Mouse (Mus musculus) forebrain, embryonic 13.5 days (tissue): ENCODE results near the gene Sept9. TPM values are rescaled to one million over a fixed set of nuclear protein-coding genes. Genes with fewer than 3 reads are reported as not detected.

Experiments
- ATAC-seq: fragments of 200-750 bp; cut with Nextera tagmentation; 2 replicates; pipeline ENCODE4 v1.8.0; 2017
- H3K27ac ChIP-seq: fragments of 300-500 bp; sonication (generic); 2 replicates; pipeline ENCODE4 v1.5.1; 2015; ENCODE audit warnings: inconsistent platforms, mild to moderate bottlenecking, moderate library complexity
- H3K27me3 ChIP-seq: fragments of 300-500 bp; sonication (generic); 2 replicates; pipeline ENCODE4 v1.6.1; 2015; ENCODE audit warnings: mild to moderate bottlenecking, inconsistent platforms
- H3K36me3 ChIP-seq: fragments of 300-500 bp; sonication (generic); 2 replicates; pipeline ENCODE4 v1.6.1; 2015; ENCODE audit warnings: mild to moderate bottlenecking, inconsistent platforms; ENCODE audit not compliant: poor library complexity, severe bottlenecking
- H3K4me1 ChIP-seq: fragments of 300-500 bp; sonication (generic); 2 replicates; pipeline ENCODE4 v1.6.1; 2015; ENCODE audit warnings: inconsistent platforms
- H3K4me2 ChIP-seq: fragments of 300-500 bp; sonication (generic); 2 replicates; pipeline ENCODE4 v1.6.1; 2015; ENCODE audit warnings: inconsistent platforms, mild to moderate bottlenecking, moderate library complexity
- H3K4me3 ChIP-seq: fragments of 300-500 bp; sonication (generic); 2 replicates; pipeline ENCODE4 v1.5.1; 2015; ENCODE audit warnings: mild to moderate bottlenecking, inconsistent platforms
- H3K9ac ChIP-seq: fragments of 300-500 bp; sonication (generic); 2 replicates; pipeline ENCODE4 v1.6.1; 2015; ENCODE audit warnings: mild to moderate bottlenecking, inconsistent platforms
- H3K9me3 ChIP-seq: fragments of 300-500 bp; sonication (generic); replicated peaks from 2 replicates; pipeline ENCODE4 v1.6.1; 2016; ENCODE audit warnings: inconsistent platforms
- WGBS: fragments of 180-500 bp; shearing (Covaris S2); methylation state at CpG from one replicate; pipeline ENCODE4 v1.1.7; 2015; 5-methylcytosine and 5-hydroxymethylcytosine counted together
- polyA plus RNA-seq: library from polyadenylated mRNA; unstranded; fragments of >200 nt; fragmentation: Nextera tagmentation; extraction: Ambion mirVana; gene quantifications from 2 replicates; pipeline ENCODE4 v1.2.1, GENCODE M21; 2015

Gene Sept9
- polyA plus RNA-seq, 1 experiment from 2014 or later = 142 TPM

GRCm38 (mm10) chr11:117205042-117205441 is 5.6 kb downstream of the Sept9 start:
- H3K27ac ChIP-seq = no peak overlapping the region
- no peaks in the 10 kb centered on the region for H3K9me3 ChIP-seq
- H3K27me3 ChIP-seq = peaks cover 28% of the 10 kb centered on the region
- no peak overlapping the region for H3K4me3 ChIP-seq
- WGBS = 68% methylated on average over 6 of the region's 6 CpGs
- peaks cover 4% of the 10 kb centered on the region; the same call in 1 of the 2 replicates for H3K4me1 ChIP-seq
- no peaks in the 10 kb centered on the region for H3K36me3 ChIP-seq
- no peak for ATAC-seq
- H3K4me2 ChIP-seq = no peak overlapping the region
- no peak overlapping the region for H3K9ac ChIP-seq

GRCm38 (mm10) chr11:117205447-117205846 is 6.0 kb downstream of the Sept9 start:
- H3K27me3 ChIP-seq = peaks cover 24% of the 10 kb centered on the region
- H3K9me3 ChIP-seq = no peaks in the 10 kb centered on the region
- WGBS = 82% methylated on average over 9 of the region's 9 CpGs
- no peak for ATAC-seq
- no peak overlapping the region for H3K27ac ChIP-seq
- no peak overlapping the region for H3K9ac ChIP-seq
- H3K36me3 ChIP-seq = no peaks in the 10 kb centered on the region
- H3K4me3 ChIP-seq = no peak overlapping the region
- H3K4me1 ChIP-seq = peaks cover 4% of the 10 kb centered on the region; the same call in 1 of the 2 replicates
- H3K4me2 ChIP-seq = no peak overlapping the region

- Histone ChIP-seq H3K27me3 (peaks cover 9% of the 10 kb centered on the region; the same call in 1 of the 2 replicates), H3K9me3 (no peaks in the 10 kb centered on the region), H3K36me3 (no peaks in the 10 kb centered on the region), H3K4me3 (no peak overlapping the region), H3K4me1 (peaks cover 4% of the 10 kb centered on the region; the same call in 1 of the 2 replicates), H3K9ac (no peak overlapping the region), H3K27ac (no peak overlapping the region), H3K4me2 (no peak overlapping the region)
- 64% methylated on average over 5 of the region's 5 CpGs for WGBS
- ATAC-seq = no peak
Observed at GRCm38 (mm10) chr11:117207436-117207835, 8.0 kb downstream of the Sept9 start.

- Histone ChIP-seq H3K9ac (no peak overlapping the region), H3K36me3 (no peaks in the 10 kb centered on the region), H3K9me3 (no peaks in the 10 kb centered on the region), H3K4me3 (no peak overlapping the region), H3K27ac (no peak overlapping the region), H3K27me3 (peaks cover 5% of the 10 kb centered on the region; the same call in 1 of the 2 replicates), H3K4me1 (peaks cover 4% of the 10 kb centered on the region; the same call in 1 of the 2 replicates), H3K4me2 (no peak overlapping the region)
- no peak for ATAC-seq
- 87% methylated on average over 8 of the region's 8 CpGs for WGBS
Observed at GRCm38 (mm10) chr11:117208151-117208673, 8.8 kb downstream of the Sept9 start.

GRCm38 (mm10) chr11:117216713-117217112 is 17.3 kb downstream of the Sept9 start:
- Histone ChIP-seq H3K9ac (no peak overlapping the region), H3K4me2 (no peak overlapping the region), H3K27me3 (no peaks in the 10 kb centered on the region), H3K36me3 (no peaks in the 10 kb centered on the region), H3K27ac (no peak overlapping the region), H3K4me3 (no peak overlapping the region), H3K9me3 (no peaks in the 10 kb centered on the region), H3K4me1 (no peaks in the 10 kb centered on the region)
- 77% methylated on average over 2 of the region's 2 CpGs for WGBS
- no peak for ATAC-seq

GRCm38 (mm10) chr11:117218070-117218469 is 18.6 kb downstream of the Sept9 start:
- no peak for ATAC-seq
- Histone ChIP-seq H3K27me3 (no peaks in the 10 kb centered on the region), H3K4me1 (no peaks in the 10 kb centered on the region), H3K4me3 (no peak overlapping the region), H3K9ac (no peak overlapping the region), H3K36me3 (no peaks in the 10 kb centered on the region), H3K4me2 (no peak overlapping the region), H3K9me3 (no peaks in the 10 kb centered on the region), H3K27ac (no peak overlapping the region)
- 88% methylated on average over 6 of the region's 6 CpGs for WGBS

GRCm38 (mm10) chr11:117218498-117218897 is 19.0 kb downstream of the Sept9 start:
- Histone ChIP-seq H3K4me3 (no peak overlapping the region), H3K36me3 (no peaks in the 10 kb centered on the region), H3K9me3 (no peaks in the 10 kb centered on the region), H3K4me2 (no peak overlapping the region), H3K9ac (no peak overlapping the region), H3K27me3 (no peaks in the 10 kb centered on the region), H3K4me1 (no peaks in the 10 kb centered on the region), H3K27ac (no peak overlapping the region)
- WGBS = 93% methylated on average over 6 of the region's 6 CpGs
- ATAC-seq = no peak

- Histone ChIP-seq H3K4me2 (no peak overlapping the region), H3K36me3 (no peaks in the 10 kb centered on the region), H3K9me3 (no peaks in the 10 kb centered on the region), H3K9ac (no peak overlapping the region), H3K4me1 (no peaks in the 10 kb centered on the region), H3K27ac (no peak overlapping the region), H3K4me3 (no peak overlapping the region), H3K27me3 (no peaks in the 10 kb centered on the region)
- 91% methylated on average over 8 of the region's 8 CpGs for WGBS
- no peak for ATAC-seq
Observed at GRCm38 (mm10) chr11:117220777-117221176, 21.3 kb downstream of the Sept9 start.

GRCm38 (mm10) chr11:117221182-117221581 is 21.7 kb downstream of the Sept9 start:
- no peak overlapping the region for H3K4me2 ChIP-seq
- ATAC-seq = no peak
- no peaks in the 10 kb centered on the region for H3K9me3 ChIP-seq
- 76% methylated on average over 6 of the region's 6 CpGs for WGBS
- H3K27me3 ChIP-seq = no peaks in the 10 kb centered on the region
- no peak overlapping the region for H3K9ac ChIP-seq
- no peaks in the 10 kb centered on the region for H3K36me3 ChIP-seq
- H3K4me1 ChIP-seq = no peaks in the 10 kb centered on the region
- H3K27ac ChIP-seq = no peak overlapping the region
- no peak overlapping the region for H3K4me3 ChIP-seq

GRCm38 (mm10) chr11:117222899-117223298 is 23.4 kb downstream of the Sept9 start:
- Histone ChIP-seq H3K4me1 (no peaks in the 10 kb centered on the region), H3K9ac (no peak overlapping the region), H3K9me3 (no peaks in the 10 kb centered on the region), H3K27ac (no peak overlapping the region), H3K36me3 (no peaks in the 10 kb centered on the region), H3K4me2 (no peak overlapping the region), H3K27me3 (no peaks in the 10 kb centered on the region), H3K4me3 (no peak overlapping the region)
- ATAC-seq = no peak
- WGBS = 80% methylated on average over 8 of the region's 8 CpGs

GRCm38 (mm10) chr11:117224804-117225203 is 25.3 kb downstream of the Sept9 start:
- Histone ChIP-seq H3K9ac (no peak overlapping the region), H3K4me1 (no peaks in the 10 kb centered on the region), H3K4me2 (no peak overlapping the region), H3K27me3 (no peaks in the 10 kb centered on the region), H3K27ac (no peak overlapping the region), H3K9me3 (no peaks in the 10 kb centered on the region), H3K36me3 (no peaks in the 10 kb centered on the region), H3K4me3 (no peak overlapping the region)
- WGBS = 59% methylated on average over 4 of the region's 4 CpGs
- no peak for ATAC-seq

- H3K9me3 ChIP-seq = no peaks in the 10 kb centered on the region
- 87% methylated on average over 15 of the region's 15 CpGs for WGBS
Observed at GRCm38 (mm10) chr11:117225531-117226213, 26.2 kb downstream of the Sept9 start.

GRCm38 (mm10) chr11:117226214-117226535 is 26.7 kb downstream of the Sept9 start:
- Histone ChIP-seq H3K27me3 (peaks cover 5% of the 10 kb centered on the region; the same call in 1 of the 2 replicates), H3K9me3 (no peaks in the 10 kb centered on the region), H3K9ac (no peak overlapping the region), H3K4me2 (no peak overlapping the region), H3K4me3 (no peak overlapping the region), H3K36me3 (no peaks in the 10 kb centered on the region), H3K4me1 (no peaks in the 10 kb centered on the region), H3K27ac (no peak overlapping the region)
- ATAC-seq = no peak
- WGBS = 85% methylated on average over 5 of the region's 5 CpGs

More at GRCm38 (mm10) chr11:117225531-117226213, 26.2 kb downstream of the Sept9 start:
- ATAC-seq = no peak
- H3K27me3 ChIP-seq = peaks cover 3% of the 10 kb centered on the region; the same call in 1 of the 2 replicates
- no peak overlapping the region for H3K27ac ChIP-seq
- H3K9ac ChIP-seq = no peak overlapping the region
- no peak overlapping the region for H3K4me2 ChIP-seq
- no peaks in the 10 kb centered on the region for H3K36me3 ChIP-seq
- H3K4me3 ChIP-seq = no peak overlapping the region
- no peaks in the 10 kb centered on the region for H3K4me1 ChIP-seq
